Mouse (Mus musculus) adipocyte (in vitro differentiated cells): ENCODE data around the gene Gimap3.

Source experiments
- DNase-seq: peaks from one replicate; pipeline ENCODE4 v3.0.0-alpha.2; 2016; ENCODE audit warnings: low spot score

Gimap3 gene

DNA sequence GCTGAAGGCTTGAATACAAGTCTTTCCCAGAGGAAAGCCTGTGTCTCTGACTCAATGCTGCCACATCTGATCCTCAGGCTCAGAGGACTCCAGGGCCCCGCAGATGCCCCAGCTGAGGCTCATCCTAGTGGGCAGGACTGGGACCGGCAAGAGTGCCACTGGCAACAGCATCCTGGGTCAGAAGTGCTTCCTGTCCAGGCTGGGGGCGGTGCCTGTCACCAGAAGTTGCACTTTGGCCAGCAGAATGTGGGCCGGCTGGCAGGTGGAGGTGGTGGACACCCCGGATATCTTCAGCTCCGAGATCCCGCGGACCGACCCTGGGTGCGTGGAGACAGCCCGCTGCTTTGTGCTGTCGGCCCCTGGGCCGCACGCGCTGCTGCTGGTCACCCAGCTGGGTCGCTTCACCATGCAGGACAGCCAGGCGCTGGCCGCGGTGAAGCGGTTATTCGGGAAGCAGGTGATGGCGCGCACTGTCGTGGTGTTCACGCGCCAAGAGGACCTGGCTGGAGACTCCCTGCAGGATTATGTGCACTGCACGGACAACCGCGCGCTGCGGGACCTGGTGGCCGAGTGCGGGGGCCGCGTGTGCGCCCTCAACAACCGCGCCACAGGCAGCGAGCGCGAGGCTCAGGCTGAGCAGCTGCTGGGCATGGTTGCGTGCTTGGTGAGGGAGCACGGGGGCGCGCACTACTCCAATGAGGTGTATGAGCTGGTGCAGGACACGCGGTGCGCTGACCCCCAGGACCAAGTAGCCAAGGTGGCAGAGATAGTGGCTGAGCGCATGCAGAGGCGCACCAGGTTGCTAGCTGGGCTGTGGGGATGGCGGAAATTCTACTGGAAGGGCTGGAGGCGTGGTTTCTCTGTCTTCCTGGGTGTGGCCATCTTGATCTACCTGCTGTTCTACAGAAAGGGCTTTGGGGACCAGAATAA is 28.0 kb downstream of the Gimap3 start:
- no peak for DNase-seq

DNA sequence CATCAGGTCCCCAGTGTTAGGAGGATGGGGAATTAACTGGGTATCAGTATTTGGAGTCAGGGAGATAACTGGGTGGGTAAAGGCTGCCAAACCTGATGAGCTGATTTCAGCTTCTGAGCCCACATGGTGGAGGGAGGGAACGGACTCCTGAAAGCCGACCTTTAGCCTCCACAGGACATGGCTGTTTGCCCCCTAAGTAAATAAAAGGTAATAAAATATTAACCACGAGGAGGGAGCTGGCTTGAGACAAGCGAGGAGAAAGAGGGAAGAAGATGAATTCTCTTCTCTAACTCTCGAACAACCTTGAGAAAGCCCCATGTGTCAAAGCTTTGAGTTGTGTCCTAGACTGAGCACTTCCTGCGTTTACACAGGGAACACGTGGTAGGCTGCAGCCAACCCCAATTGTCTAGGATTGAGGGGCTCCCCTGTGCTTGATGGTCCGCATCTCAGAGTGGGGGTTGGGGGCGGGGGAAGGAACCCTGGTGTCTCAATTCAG is 28.9 kb downstream of the Gimap3 start:
- no peak for DNase-seq

DNA sequence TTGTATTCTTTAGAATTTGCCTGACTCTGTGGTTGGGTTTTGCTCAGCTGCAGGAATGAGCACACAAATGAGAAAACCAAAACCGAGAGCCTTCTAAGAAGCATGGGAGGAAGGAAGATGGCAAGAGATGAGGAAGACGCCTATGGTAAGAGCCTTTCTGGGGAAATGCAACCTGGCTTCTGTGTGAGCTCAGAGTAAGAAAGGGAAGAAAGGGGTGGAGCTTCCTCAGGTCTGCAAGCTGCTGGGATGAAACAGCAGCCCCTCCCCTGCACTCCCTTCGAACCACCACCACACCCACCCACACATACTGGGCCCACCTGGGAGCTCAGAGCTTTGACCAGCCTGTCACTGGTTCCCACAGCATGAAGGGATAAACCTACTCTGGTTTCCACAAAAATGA is 29.4 kb downstream of the Gimap3 start:
- no peak for DNase-seq

DNA sequence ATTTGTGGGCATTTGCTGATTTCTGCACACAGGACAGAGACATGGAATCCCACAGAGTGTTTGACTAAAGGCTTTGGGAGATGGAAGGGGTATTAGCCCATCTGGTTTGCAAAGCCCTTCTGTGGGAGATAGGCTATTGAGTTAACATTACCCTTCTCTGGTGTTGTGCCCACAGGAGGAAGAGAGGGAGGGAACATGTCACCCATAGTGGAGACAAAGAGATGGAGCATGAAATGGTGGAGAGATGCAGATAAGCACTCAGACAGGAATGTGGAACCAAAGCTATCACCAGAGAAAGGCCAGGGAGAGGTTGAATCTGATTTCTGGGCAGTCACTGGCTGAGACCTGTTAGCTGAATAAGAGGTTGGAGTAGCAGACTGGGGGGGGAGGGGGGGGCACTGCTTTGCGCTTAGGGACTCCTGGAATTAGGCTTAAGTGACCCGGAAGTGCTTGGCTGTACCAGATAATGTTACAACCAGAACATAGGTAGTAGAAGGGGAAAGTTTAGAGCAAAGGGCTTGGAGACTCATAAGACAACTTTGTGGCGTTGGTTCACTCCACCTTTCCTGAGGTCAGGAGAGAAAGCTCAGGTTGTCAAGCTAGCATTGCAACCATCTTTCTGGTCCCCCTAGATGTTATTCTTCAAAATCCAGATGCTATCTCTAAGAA is 30.0 kb downstream of the Gimap3 start:
- no peak for DNase-seq

DNA sequence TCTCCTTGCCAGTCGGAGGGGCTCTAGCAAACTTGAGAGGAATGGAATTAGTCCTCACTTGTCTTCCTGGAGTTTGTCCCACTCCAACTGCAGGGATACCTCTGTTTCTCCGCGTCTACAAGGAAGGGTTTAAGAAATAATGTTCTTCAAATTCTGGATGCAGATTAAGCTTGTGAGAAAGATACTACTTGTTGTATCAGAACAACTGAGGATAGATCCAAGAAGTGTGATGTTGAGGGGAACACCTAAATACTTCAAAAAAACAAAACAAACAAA is 30.9 kb downstream of the Gimap3 start:
- no peak for DNase-seq

DNA sequence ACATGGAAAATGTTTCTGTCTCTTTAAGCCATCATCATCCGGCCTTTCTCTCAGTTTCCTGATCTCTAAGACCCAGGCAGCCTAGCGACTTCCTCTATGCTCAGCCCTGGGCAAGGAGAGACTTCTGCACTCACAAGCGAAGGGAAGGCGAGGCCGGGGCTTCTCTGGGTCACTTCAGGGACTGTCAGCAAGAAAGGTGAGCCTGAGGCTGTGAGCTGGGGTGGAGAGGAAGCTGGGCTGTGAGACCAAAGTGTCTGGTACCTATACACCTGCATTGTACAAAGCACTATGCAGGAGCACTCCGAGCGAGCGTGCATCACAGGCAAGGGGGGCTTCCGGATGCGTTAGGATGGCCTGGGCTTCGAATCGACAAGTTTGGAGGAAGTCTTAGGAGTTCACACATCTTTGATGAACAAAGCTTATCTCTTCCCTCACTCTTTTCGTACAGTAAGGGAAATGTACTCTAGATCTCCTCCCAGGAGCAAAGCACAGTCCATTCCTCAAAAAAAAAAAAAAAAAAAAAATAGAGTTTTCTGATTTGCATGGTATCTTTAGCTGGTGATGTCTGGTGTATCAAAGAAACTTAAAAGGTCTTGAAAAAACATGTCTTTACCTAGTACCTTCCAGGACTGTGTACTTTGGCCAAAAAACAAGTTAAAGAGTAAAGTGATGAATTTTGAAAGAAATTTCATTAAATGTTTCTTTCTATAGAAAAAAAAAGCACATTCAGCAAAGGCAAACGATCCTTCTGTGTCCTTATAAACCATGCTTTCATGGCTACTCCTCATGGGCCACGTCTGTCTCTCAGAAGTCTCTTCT is 31.5 kb downstream of the Gimap3 start, which contains the start of gene Gimap1:
Gene Gimap1, plus strand, starts transcription at position 94 of the 819 bp plus-strand sequence.
- DNase-seq = no peak

DNA sequence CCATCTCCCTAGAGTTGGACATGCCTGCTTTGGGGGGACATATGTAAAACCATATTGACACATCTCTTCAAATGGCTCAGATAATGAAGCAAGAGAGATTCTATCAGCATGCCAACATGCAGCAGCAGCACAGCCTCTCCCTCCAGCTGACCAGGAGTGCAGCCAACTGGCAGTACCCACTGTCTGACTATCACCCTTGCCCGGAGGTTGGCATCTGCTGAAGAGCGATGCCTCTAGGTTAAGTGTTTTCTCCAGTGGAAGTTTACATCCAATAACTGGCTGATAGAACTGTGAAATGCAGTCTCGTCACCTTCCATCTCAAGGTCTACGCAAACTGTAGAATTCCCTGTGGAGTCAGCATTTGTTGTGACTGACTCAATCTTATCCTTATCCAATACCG is 33.0 kb downstream of the Gimap3 start:
- peak; percentile 12 for DNase-seq

DNA sequence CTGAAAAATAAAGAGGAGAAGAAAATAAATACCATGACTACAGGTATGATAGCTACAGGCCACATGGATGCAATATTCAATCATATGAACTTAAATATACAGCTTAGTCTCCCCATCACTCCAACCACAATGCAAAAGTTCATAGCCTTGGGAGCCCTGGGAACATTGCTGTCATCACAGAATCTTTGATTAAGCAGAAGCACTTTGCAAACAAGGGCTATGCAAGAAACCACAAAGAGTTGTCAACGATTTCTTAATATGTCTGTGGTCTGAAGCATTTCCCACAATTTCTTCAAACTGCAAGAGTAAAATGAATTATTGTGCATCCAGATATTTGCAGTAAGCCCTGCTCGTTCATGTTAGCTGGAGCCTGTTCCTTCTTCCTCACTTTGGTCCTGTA is 33.6 kb downstream of the Gimap3 start:
- no peak for DNase-seq

DNA sequence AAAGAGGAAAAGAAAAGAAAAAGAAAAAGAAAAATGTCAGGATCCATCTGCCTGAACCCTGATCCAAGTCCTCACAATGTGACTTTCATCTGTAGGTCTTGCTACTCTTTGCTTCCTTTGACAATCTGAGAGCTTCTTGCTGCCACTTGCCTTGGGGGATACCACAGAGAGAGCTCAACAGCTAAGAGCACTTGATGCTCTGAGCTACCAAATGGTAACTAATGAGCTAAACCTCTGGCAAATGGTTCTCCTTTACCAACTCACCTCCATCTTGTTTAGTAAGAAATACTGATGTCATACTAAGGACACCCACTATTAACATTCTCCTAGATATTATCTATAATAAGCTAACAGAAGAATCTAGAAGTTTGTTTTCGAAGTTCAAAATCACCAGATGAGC is 37.0 kb downstream of the Gimap3 start:
- no peak for DNase-seq

DNA sequence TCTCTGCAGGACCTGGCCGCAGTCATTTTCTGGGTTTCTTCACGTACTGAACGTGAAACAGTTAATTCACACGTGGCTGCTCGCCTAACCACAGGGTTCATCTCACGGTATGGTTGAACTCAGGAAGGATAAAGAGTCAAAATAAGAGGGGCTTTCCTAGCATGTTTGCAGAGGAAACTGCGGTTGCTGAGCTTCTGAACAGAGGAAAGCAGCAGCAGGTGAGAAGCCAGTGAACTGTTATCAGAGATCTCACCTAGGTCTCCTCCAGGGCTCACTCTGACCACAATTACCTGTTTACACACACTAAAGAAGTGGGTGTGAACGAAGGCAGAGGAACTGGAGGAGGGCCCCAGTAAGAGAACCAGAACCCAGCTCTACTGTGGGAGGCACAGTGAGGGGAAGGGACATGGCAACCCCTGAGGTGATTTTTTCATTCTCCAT is 37.8 kb downstream of the Gimap3 start:
- DNase-seq = no peak

DNA sequence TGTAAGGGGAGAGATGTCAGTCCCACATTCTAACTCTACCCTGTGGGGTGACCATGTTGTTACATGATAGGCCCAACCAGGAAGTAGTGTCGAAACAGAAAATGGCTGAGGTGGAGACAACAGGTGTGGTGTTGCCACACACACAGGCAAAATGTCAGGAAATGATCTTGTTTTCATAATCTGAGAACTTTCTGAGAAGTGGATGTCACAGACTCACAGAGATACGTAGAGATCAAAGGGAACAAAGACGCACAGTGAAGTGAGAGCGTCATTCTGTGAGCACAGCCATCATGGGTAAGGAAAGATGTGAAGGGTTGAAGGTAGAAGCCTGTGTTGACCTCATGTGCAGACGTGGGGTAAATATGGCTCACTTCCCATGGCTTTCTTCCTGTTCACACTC is 42.9 kb downstream of the Gimap3 start:
- DNase-seq = no peak

DNA sequence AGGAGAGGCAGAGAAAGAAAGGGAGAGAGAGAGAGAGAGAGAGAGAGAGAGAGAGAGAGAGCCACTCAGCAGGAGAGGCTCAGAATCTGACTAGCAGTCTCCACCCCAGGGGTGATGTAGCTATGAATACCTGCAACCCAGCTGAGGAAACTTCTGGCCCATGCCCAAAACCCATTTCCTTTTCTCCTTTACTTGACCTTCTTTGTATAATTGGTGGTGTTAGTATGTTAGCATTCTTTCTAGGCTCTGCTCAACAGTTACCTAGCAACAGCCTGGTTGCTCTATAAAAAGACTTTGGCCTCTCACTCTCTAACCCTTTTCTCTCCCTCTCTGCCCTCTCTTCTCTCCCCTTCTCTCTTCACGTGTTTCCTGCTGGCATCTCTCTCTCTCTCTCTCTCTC is 45.2 kb downstream of the Gimap3 start:
- no peak for DNase-seq

DNA sequence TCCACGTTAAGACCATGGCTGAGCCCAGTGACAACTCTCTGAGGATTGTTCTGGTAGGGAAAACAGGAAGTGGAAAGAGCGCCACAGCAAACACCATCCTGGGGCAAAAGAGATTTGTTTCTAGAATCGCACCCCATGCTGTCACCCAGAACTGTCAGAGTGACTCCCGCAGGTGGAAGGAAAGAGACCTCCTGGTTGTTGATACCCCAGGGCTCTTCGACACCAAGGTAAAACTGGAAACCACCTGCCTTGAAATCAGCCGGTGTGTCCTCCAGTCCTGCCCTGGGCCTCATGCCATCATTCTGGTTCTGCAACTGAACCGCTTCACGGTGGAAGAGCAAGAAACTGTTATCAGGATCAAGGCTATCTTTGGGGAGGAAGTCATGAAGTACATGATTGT is 47.2 kb downstream of the Gimap3 start:
- DNase-seq = no peak

DNA sequence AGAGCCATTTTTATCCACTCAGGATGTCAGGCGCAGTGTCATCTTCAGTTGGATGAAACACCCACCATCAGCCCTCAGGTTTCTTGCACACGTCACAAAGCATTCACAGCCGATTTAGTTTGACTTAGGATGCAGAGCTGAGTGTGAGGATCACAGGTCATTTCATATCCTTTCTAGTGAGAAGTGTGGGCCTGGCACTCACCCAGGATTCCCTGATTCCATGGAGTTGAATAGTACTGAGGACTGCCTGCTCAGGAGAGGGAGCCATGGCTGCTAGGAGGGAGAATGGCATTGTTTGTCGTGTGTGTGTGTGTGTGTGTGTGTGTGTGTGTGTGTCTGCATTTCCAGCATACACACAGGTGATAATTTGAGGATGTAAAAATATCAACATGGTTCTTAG is 50.3 kb downstream of the Gimap3 start:
- no peak for DNase-seq

DNA sequence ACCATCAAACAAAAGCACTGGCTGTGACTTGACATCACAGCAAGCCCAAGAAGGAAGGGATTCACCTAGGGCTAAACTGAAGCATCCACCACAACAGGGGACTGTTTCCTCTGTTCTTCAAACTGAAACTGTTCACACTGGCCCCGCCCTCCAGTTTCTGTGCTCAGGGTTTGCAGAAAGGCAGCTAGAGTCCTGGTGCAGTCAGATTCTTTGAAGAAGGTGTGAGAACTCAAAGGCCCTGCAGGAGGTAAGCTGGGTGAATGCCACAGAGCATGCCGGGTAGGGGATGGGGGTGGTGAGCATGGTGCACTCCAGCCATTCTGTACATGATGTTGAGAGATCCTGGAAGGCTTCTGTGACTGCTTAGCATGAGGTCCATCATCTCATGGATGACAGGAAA is 52.2 kb downstream of the Gimap3 start, which contains the start of the genes Gm28053 and Gimap7:
Gene Gm28053, plus strand, starts transcription at position 153 of the 400 bp plus-strand sequence.
Gene Gimap7, plus strand, starts transcription at position 167 of the 400 bp plus-strand sequence.
- DNase-seq = no peak
